Mouse (Mus musculus): ENCODE data around the gene BC049715.
A peak's percentile ranks its signal among the peaks of the same experiment; 100 is the strongest.
"Not testable (repeated sequence)": the region's sequence is repeated elsewhere in the genome, so short reads cannot be mapped to it uniquely, and the experiment has no call there.

BC049715 gene

DNA sequence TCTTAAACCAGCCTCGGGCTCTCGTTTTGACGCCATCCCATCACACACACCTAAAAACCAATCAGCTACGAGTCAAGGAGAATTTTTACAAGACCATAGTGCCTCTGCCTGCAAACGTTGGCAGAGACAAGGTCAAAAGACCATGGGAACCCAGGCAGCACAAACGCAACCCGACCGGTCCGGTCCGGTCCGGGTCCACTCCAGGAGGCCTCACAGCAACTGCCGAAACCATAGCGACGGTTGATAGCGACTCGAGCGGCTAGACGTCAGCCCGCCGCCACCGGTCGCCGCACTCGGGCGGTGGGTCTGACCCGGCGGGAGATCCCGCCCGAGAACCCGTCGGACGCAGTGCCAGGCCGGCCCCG is at the start of gene BC049715:
Gene BC049715 (plus strand): TSS at position 111 of the 365 bp plus-strand sequence.
- DNase-seq (ENCODE audit: low spot score): peak; percentile 47

DNA sequence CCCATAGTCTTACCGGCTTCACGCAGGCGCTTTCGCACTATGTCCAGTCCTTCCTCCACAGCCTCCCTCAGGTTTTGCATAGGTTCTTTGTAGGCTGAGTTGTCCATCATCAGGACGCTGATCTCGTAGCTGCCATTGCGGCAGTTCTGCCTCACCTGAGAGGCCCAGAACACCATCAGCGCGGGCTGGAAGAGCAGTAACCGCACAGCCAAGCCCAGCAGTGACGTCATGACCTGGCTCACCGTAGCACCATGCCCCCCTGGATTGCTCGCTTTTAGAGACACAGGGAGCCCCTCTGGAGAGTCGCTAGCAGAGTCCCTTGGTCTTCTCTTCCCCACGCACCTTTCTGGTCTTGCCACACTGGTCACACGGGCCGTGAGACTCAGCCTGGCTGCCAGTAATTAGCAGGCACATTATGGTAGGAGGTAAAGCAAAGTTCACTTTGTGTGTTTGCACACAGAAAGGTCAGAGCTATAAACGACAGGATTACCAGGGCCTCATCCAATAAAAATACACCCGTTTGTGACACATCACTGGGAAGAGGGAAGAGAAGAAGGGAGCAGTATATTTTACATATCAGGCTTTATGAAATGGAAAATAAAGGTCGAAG is 45.9 kb upstream of the BC049715 start, which contains the start of gene Gucy2c:
Gene Gucy2c (minus strand): TSS at position 389 of the 610 bp plus-strand sequence.
- no peak for DNase-seq (ENCODE audit: low spot score)

DNA sequence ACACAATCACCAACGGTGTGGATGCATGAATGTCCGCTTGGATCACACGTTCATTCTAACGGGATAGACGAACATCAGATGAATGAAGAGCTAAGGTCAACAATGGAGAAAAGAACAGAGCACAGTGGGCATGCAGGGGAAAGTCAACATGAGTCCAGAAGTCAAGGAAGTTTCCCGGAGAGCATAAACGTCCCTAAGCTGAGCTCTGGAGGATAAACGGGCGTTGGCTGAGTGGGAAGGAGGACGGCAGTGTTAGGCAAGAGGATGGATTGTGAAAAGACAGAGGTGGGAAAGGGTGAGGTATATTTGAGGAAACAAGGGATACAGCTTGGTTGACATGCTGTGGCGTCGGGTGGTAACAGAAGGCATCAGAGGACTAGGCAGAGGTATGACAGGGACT is 45.3 kb upstream of the BC049715 start:
- DNase-seq (ENCODE audit: low spot score): no peak

DNA sequence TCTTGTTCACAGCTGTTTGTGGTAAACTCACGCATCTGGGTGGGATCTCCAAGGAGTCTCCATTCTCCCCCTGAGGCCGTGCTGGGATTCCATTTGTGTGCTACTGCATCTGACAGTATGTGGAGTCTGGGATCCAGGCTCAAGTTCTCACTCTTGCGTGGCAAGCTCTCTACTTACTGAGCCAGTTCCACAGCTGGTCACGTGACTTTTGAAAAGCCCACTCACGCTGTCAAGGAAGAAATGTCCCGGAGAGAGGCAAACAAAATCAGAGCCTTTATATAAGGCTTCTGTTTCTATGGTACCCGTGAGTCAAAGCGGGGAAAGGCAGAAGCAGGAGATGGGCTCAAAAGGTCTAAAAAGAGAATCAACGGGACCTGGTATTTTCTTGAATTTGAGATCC is 44.7 kb upstream of the BC049715 start:
- DNase-seq (ENCODE audit: low spot score): no peak

DNA sequence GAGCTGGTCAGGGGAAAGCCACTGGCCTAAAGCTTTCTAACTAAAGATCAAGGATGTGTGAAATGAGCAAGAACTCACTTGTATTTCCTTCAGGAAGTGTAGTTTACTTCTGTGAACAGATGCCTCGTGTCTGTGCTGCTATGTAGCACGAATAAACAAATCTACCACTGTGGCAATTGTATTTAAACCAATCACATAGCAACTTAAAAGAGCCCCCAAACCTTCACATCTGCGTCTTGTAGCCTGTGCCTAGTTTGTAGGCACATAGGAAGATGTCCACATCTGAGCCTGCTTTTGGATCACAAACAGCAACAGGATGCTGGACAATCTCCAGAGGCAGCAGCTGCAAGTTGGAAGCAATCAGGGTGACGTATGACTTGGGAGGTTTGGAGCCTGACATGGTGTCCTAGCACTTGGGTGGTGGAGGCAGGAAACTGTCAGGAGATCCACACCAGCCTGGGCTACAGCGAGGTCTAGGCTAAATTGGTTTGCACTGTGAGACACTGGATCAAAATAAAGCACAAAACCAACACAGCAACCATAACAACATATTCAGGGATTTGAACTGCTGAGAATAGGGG is 37.9 kb upstream of the BC049715 start:
- DNase-seq (ENCODE audit: low spot score): no peak

DNA sequence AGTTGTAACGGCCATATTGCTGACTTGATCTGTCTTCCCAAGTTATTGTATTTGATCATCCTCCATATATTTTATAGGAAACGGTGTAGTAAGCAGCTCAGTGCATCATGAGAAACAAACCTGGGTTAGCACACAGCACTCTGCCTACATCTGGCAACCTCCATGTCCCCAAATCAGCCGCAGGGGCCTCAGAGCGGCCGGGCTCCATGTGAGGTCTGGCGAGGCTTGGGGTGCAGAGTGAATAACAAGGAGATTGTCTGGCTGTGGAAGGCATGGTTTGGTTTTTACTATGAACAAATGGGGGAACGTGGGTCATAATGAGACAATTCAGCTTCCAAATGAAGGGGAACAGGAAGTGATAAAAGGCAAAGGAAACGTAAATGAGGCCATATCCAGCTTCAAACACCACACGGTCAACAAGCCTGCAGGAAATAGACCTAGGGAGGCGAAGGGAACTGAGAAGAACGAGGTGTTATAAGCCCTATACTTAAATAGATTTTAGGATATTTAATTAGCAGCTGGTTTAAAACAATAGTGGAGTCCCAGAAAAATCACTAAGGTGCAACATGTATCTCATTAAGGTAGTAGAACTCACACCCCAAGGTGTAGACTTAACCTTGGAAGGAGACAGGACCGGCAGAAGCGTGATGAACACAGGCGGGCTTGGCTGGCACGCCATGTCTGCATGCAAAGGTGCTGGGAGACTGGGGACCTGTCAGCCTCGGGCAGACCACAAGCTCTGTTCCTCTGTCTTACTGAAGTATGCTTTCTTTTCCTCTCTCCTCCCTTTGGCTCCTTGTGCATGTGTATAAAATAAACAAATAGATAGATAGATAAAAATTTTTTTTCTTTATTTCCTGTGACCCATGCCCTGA is 34.3 kb upstream of the BC049715 start:
- peak; percentile 23 for DNase-seq (ENCODE audit: low spot score)

DNA sequence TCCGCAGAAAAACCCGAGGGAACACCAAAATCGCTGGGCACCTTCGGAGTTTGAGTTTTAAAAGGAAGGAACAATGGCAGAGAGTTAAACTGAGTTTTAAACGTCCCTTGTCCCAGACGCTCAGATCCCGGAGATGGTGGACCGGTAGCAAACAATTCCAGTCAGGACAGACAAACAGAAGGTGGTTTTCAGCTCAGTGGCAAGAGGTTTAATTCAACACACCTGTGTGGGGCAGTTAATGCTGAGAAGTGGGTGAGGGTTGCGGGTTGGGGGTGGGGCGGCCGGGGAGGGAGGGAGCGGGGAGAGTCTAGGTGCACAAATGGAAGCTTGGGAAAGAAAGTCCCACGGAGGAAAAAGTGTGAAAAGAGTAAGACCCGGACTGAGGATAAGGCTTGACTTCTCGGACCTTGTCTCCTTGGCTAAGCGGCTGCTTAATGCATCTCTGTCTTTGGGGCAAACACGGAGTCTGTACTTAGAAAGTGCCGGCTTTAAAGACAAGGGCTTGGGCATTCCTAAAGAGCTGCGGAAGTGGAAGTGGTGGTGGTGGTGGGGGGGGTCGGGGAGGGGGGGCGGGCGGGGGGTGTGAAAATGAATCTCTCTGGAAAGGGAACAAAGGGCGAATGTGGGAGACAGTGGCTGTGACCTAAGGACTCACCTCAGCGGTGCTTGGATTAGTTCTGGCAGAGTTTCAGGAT is 33.4 kb upstream of the BC049715 start:
- peak; percentile 42 for DNase-seq (ENCODE audit: low spot score)

DNA sequence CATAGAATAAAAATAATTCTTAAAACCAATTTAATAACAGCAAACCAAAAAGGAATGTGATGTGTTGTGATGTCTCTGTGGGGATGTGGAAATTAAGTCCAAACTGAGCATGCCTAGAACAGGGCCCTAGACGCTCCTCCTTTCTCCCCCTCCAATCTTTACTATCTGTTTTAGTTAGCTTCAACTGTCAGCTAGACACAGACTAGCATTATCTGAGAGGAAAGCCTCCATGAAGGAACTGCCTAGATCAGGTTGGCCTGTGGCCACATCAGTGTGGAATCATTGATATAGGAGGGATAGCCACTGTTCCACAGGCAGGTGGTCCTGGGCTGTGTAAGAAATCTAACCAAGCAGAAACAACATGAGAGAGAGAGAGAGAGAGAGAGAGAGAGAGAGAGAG is 32.3 kb upstream of the BC049715 start:
- DNase-seq (ENCODE audit: low spot score): no peak

DNA sequence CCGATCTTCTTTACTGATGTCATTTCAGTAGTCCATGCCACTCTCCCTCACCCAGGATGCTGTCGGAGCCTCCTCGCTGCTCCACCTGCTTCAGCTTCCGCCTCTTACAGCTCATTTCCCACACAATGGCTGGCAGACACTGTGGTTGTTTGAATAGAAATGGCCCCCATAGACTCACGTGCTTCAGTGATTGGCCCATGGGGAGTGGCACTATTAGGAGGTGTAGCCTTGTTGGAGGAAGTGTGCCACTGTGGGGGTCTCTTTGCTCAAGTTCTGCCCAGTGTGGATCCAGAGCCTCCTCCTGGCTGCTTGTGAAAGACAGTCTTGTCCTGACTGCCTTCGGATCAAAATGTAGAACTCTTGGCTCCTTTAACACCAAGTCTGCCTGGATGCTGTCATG is 31.6 kb upstream of the BC049715 start:
- DNase-seq (ENCODE audit: low spot score): no peak

DNA sequence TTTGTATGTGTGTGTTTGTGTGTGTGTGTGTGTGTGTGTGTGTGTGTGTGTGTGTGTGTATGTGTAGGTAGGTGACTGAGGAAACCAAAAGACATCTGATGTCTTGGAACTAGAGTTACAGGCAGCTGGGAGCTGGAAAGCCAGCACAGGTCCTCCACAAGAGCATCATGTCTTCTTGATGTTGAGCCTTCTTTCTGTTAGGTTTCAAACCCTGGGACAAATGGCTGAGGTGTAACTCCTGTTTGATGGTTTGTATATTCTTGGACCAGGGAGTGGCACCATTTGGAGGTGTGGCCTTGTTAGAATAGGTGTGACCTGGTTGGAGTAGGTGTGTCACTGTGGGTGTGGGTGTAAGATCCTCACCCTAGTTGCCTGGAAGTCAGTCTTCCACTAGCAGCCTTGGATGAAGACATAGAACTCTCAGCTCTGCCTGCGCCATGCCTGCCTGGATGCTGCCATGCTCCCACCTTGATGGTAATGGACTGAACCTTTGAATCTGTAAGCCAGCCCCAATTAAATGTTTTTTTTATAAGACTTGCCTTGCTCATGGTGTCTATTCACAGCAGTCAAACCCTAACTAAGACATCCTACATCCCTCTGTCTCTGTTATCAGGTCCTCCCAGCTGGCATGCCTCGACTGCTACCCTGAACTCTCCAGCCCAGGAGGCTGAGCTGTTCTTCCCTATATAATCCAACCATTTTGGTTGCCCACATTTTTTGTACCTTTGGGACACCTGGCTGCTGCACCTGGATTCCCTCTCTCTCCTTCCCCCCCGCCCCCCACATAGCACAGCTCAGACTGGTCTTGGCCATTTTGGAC is 29.3 kb upstream of the BC049715 start:
- DNase-seq (ENCODE audit: low spot score): not testable (repeated sequence)

DNA sequence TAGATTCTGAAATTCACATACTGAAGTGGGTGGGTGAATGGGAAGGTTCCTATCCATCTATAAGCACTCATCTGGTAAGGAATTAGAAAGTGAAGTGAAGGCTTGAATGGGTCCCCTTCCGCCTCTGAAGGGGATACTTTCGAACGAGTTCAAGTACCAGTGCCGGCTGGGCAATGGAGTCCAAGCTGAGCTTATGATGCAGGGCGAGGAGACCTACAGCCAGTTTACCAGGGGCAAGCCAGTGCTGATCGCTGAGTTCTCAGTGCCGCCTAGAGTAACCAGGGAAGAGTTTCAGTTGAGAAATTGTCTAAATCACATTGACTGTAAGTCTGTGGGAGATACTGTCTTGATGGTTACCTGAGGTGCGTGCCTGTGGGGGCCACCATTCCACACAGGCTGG is 26.7 kb upstream of the BC049715 start:
- no peak for DNase-seq (ENCODE audit: low spot score)

DNA sequence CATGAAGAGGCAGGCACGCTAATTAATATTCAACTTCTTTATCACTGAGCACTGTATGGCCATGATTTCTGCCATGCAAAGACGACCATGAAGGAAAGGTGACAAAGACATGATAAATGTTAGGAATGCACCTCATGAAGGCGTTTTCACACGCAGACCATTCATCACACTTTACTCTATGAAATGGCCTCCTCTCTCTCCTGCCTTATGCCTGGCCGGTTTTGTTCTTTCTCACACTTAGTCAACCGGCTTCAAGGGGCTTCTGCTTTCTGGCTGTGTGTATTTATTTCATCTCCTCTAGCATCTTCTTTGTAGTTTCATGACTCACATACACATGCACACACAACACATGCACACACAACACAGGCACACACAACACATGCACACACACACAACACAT is 26.2 kb upstream of the BC049715 start:
- no peak for DNase-seq (ENCODE audit: low spot score)

DNA sequence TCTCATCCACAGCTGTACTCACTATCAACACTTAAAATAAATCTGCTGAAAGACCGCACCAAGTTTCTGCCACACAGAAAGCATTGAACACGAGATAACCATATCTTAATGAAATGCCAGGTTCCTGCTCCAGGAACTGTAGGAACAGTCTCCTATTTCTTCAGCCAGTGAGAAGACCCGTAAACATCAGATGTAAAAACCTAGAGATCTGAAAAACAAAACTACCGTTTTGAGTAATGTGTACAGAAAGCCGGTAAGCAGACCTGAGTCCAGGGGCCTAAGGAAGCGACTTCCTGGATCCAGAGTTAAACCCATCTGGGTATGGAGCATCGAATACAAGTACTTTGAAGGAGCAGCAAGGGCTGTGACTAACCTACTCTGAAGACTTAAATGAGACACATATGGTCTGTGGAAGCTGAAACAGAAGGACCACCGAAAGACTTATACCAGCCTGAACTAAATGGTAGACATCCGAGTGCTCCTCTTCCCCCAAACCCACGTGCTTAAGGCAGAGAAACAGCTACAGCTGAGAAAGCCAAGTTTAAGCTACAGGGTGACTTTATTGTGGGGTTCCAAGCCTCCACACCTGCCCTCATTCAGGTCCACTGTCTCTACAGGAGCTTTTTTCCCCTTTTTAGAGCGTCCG is 24.2 kb upstream of the BC049715 start:
- DNase-seq (ENCODE audit: low spot score): no peak

DNA sequence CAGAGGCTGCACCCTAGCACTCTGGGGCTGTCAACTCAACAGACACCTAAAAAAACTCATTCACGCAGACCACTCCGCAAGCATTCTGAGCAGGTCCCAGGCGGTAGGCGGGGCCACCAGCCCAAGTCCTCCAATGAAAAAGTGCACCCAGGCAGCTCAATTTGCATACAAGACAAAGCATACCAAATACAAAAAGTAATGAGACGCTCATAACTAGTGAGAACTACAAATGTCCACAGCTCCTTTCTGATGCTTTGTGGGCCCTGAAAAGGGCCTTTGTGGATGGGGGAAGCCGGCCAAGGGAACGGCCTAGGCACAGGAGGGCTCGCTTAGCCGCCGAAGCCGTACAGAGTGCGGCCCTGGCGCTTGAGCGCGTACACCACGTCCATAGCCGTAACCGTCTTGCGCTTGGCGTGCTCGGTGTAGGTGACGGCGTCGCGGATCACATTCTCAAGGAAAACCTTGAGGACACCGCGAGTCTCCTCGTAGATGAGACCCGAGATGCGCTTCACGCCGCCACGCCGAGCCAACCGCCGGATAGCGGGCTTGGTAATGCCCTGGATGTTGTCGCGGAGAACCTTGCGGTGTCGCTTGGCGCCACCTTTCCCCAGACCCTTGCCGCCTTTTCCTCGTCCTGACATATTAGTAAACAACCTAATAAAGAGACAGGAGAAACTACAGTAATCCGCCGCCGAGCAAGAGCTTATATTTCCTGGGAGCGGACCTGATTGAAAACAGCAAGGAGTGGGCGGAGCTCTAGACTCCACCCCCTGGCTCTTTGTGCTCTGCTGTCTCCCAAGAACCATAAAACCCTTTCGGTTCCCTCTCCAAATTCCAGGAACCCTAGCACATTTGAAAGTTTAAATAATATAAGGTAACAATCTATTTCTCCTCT is 23.4 kb upstream of the BC049715 start, which contains the start of gene Hist4h4:
Gene Hist4h4 (minus strand): TSS at position 677 of the 895 bp plus-strand sequence.
- DNase-seq (ENCODE audit: low spot score): peak; percentile 97

DNA sequence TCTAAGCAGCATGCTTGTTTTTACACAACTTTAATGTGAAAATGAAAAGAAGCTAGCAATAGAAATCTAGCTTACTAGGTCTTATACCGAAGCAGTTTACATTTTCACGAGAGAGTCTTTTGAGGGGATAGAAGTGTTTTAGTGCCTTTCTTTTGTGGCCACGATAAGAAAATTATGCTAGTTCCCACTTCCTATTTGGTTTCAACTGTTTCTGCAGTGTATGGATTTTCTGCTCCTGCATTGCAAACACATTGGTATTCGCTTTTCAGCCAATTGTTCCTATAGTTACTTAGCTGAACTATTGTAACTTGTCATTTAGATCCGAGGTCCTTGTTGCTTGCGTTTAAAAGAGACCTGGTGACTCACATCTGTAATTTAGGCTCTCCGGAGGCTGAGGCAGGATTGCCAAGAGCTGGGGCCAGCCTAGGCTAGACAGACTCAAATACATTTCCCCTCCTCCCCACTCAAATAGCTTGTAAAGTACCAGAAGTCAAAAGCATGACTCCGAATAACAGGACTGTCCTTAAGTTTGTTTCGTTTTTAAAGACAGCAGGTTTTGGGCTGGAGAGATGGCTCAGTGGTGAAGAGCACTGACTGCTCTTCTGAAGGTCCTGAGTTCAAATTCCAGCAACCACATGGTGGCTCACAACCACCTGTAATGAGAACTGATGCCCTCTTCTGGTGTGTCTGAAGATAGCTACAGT is 22.6 kb upstream of the BC049715 start:
- DNase-seq (ENCODE audit: low spot score): peak; percentile 57

DNA sequence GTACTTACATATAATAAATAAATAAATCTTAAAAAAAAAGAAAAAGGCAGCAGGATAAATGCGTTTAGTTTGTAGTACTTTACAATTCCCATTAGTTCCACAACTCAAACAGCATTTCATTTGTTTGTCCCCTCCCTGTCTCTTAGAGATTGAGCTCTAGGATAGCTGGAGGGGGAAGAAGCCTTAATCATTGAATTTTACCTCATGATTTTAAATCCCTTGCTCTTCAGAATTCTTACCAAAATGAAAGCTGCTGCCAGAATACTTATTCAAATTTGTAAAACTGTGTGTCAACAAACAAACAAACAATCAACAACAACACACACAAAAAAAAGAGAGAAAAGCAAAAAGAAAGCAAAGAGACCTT is 22.0 kb upstream of the BC049715 start:
- DNase-seq (ENCODE audit: low spot score): no peak

DNA sequence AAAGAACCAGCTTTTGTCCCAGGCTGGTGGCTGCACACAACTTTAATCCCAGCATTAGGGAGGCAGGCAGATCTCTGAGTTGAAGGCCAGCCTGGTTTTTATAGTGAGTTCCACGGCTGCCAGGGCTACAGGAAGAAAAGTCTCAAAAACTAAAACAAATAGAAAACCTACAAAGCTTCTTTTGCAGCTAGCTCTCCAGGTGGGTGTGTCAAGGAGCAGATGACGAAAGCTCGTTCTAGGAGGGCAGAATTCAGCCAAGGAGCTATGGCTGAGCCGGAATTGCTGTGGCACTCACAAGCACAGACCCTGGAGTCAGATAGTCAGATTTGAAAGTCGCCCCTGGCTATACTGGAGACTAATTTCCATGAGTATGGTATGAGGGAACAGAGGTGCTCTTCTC is 20.6 kb upstream of the BC049715 start:
- DNase-seq (ENCODE audit: low spot score): no peak

DNA sequence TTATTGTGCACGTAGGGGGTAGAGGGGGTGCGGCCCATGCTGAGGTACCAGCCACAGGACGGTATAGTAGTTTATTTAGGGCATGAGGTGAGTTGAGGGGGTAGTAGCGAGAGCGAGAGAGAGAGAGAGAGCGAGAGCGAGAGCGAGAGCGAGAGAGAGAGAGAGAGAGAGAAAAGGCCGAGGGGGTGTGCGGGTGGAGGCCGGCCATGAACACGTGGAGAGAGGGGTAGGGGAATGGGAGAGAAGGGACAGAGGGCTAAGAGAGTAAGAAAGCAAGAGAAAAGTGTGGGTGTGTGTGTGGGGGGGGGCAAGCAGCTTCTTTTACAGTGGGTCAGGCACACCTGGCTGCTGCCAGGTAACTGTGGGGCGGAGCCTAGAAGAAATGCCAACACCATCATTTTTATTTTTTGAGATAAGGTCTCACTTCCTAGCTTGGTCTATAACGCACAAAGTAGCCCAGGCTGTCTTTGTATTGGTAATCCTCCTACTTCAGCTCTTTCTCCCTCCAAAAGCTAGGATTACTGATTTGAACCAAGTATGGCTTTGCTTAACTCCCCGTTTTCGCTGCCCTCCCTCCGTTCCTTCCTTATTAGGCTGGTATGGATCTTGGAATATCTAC is 19.9 kb upstream of the BC049715 start:
- DNase-seq (ENCODE audit: low spot score): no peak

DNA sequence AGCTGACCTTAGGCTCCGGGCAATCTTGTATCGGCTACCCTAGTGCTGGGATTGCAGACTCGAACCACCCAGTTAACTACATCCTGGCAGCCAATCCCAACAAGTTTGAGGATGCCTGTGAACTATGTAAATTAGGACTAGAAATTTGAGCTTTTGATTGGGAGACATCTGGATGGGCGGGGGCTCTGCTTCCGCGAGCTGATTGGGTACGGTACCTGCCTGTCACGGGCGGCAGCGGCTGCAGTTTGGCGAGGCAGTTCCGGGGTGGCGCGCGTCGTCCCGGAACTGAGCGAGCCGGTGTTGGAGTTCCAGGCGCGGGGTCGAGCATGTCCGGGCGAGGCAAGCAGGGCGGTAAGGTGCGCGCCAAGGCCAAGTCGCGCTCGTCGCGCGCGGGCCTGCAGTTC is 19.4 kb upstream of the BC049715 start, which contains the start of gene H2afj:
Gene H2afj (plus strand): TSS at position 231 of the 404 bp plus-strand sequence.
- peak; percentile 96 for DNase-seq (ENCODE audit: low spot score)
